Mouse (Mus musculus): ENCODE measurements around the gene Tecta. TPM values are rescaled to one million over a fixed set of nuclear protein-coding genes. Genes with fewer than 3 reads are reported as not detected.

Gene Tecta
- polyA plus RNA-seq, 1 experiment = 0.01 TPM

DNA sequence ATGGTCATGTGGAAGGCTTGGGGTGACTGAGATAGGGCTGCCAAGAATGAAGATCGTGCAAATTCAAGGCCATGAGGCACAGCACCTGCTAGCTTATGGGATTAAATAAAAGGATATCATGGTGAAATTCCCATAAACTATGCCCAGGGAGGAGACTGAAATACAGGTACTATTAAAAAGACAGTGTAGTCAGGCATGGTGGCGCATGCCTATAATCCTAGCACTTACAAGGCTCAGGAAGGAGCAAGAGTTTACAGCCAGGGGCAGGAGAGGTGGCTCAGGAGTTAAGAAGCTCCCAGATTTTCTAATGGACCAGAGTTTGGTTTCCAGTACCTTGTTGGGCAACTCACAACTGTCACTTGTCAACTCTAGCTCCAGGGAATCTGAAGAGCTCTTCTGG, 31.9 kb upstream of the Tecta start:
- Histone ChIP-seq H3K79me2 (ENCODE audit: control insufficient read depth, insufficient read depth) (no peaks in the 10 kb centered on the region), H3K27me3 (ENCODE audit: control insufficient read depth, insufficient read depth, insufficient read length) (no peaks in the 10 kb centered on the region), H3ac (ENCODE audit: control insufficient read depth, insufficient read length, low read depth) (no peak overlapping the region), H3K4me3 (ENCODE audit: insufficient read depth, poor library complexity, severe bottlenecking) (no peak overlapping the region), H3K79me3 (ENCODE audit: low read depth) (no peaks in the 10 kb centered on the region), H3K36me3 (ENCODE audit: control insufficient read depth, insufficient read depth) (peaks cover 12% of the 10 kb centered on the region)
- TF ChIP-seq USF1 (IDR thresholded peaks at IDR 0.05; ENCODE audit: low read depth) = no peak
- no peak for TF ChIP-seq MYOD1 (IDR thresholded peaks at IDR 0.05; ENCODE audit: control insufficient read depth, insufficient read length, low read depth)
- no peak for TF ChIP-seq CEBPB (IDR thresholded peaks at IDR 0.05; ENCODE audit: low read depth)

- Histone ChIP-seq H3K79me3 (ENCODE audit: low read depth) (no peaks in the 10 kb centered on the region), H3K36me3 (ENCODE audit: control insufficient read depth, insufficient read depth) (no peaks in the 10 kb centered on the region)
Observed at GRCm38 (mm10) chr9:42428060-42428924, 28.6 kb upstream of the Tecta start.

DNA sequence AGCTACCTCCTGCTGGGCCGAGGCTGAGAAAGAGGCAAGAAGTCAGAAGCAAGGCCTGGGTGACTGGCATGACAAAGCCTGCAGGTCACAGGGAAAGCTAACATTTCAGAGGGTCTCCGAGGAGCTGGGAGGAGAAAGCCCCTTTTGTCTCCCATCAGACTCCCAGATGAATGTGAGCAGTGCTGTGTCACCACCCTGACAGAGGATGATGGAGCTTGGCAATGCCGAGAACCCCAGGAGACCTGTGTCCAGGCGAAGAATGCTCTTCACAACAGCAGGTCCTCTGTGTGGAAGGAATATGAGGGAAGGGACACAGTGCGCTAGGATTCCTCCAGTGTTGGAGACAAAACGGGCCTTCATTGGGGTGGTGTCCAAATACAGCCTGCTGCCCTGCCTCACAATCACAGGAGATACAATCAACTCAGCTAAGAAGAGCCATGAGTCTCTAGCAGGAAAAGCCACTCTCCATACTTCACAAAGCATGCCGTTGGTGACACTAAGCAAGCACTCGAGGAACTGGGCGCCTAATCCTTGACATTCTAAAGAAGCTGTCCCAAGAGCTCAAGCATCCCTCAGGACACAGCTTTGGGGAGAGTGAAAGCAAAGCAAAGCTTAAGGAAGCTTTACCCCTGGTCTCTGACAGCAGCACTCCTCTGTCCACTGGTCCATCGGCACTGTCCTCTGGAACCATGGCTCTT, 27.1 kb upstream of the Tecta start:
- no peaks in the 10 kb centered on the region for H3K79me3 ChIP-seq (ENCODE audit: low read depth)
- no peaks in the 10 kb centered on the region for H3K36me3 ChIP-seq (ENCODE audit: control insufficient read depth, insufficient read depth)
- H3K79me2 ChIP-seq (ENCODE audit: control insufficient read depth, insufficient read depth) = no peaks in the 10 kb centered on the region
- H3K4me3 ChIP-seq (ENCODE audit: insufficient read depth, poor library complexity, severe bottlenecking) = no peak overlapping the region
- TF ChIP-seq MYOD1 (IDR thresholded peaks at IDR 0.05; ENCODE audit: control insufficient read depth, insufficient read length, low read depth) (no peak), MYOG (IDR thresholded peaks at IDR 0.05; ENCODE audit: control insufficient read depth, extremely low read depth, insufficient read length) (no peak), CTCF (IDR thresholded peaks at IDR 0.05; ENCODE audit: control insufficient read depth, insufficient read depth, insufficient read length) (no peak), MAX (IDR thresholded peaks at IDR 0.05) (no peak), USF1 (IDR thresholded peaks at IDR 0.05; ENCODE audit: low read depth) (no peak), FOSL1 (IDR thresholded peaks at IDR 0.05; ENCODE audit: insufficient read depth, low read length, poor library complexity, severe bottlenecking) (no peak), CEBPB (IDR thresholded peaks at IDR 0.05; ENCODE audit: low read depth) (no peak)
- no peaks in the 10 kb centered on the region for H3K27me3 ChIP-seq (ENCODE audit: control insufficient read depth, insufficient read depth, insufficient read length)
- H3ac ChIP-seq (ENCODE audit: control insufficient read depth, insufficient read length, low read depth) = no peak overlapping the region

More at GRCm38 (mm10) chr9:42428060-42428924, 28.6 kb upstream of the Tecta start:
- Histone ChIP-seq H3K4me3 (ENCODE audit: insufficient read depth, poor library complexity, severe bottlenecking) (no peak overlapping the region), H3ac (ENCODE audit: control insufficient read depth, insufficient read length, low read depth) (no peak overlapping the region), H3K27me3 (ENCODE audit: control insufficient read depth, insufficient read depth, insufficient read length) (no peaks in the 10 kb centered on the region), H3K79me2 (ENCODE audit: control insufficient read depth, insufficient read depth) (no peaks in the 10 kb centered on the region)
- TF ChIP-seq USF1 (IDR thresholded peaks at IDR 0.05; ENCODE audit: low read depth) = no peak
- no peak for TF ChIP-seq FOSL1 (IDR thresholded peaks at IDR 0.05; ENCODE audit: insufficient read depth, low read length, poor library complexity, severe bottlenecking)
- no peak for TF ChIP-seq MYOD1 (IDR thresholded peaks at IDR 0.05; ENCODE audit: control insufficient read depth, insufficient read length, low read depth)
- no peak for TF ChIP-seq MYOG (IDR thresholded peaks at IDR 0.05; ENCODE audit: control insufficient read depth, extremely low read depth, insufficient read length)
- TF ChIP-seq CEBPB (IDR thresholded peaks at IDR 0.05; ENCODE audit: low read depth) = no peak

DNA sequence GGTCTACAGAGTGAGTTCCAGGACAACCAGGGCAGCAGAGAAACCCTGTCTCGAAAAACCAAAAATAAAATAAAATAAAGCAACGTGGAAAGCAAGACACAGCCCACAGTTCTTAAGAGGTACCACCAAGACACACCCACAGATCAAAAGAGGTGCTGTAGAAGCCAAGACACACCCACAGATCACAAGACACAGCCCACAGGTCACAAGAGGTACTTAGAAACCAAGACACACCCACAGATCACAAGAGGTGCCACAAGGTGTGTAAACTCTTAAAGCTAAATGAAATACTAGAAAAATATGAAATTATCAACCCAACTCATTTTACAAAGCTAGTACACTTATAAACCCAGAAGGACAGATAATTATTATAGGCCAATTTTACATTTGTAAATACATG, 23.9 kb upstream of the Tecta start:
- Histone ChIP-seq H3K79me2 (ENCODE audit: control insufficient read depth, insufficient read depth) (no peaks in the 10 kb centered on the region), H3ac (ENCODE audit: control insufficient read depth, insufficient read length, low read depth) (no peak overlapping the region), H3K27me3 (ENCODE audit: control insufficient read depth, insufficient read depth, insufficient read length) (no peaks in the 10 kb centered on the region), H3K79me3 (ENCODE audit: low read depth) (no peaks in the 10 kb centered on the region), H3K4me3 (ENCODE audit: insufficient read depth, poor library complexity, severe bottlenecking) (no peak overlapping the region), H3K36me3 (ENCODE audit: control insufficient read depth, insufficient read depth) (peaks cover 5% of the 10 kb centered on the region)
- TF ChIP-seq MYOD1 (IDR thresholded peaks at IDR 0.05; ENCODE audit: control insufficient read depth, insufficient read length, low read depth) (no peak), FOSL1 (IDR thresholded peaks at IDR 0.05; ENCODE audit: insufficient read depth, low read length, poor library complexity, severe bottlenecking) (no peak), CEBPB (IDR thresholded peaks at IDR 0.05; ENCODE audit: low read depth) (no peak), MAX (IDR thresholded peaks at IDR 0.05) (no peak), USF1 (IDR thresholded peaks at IDR 0.05; ENCODE audit: low read depth) (no peak)

DNA sequence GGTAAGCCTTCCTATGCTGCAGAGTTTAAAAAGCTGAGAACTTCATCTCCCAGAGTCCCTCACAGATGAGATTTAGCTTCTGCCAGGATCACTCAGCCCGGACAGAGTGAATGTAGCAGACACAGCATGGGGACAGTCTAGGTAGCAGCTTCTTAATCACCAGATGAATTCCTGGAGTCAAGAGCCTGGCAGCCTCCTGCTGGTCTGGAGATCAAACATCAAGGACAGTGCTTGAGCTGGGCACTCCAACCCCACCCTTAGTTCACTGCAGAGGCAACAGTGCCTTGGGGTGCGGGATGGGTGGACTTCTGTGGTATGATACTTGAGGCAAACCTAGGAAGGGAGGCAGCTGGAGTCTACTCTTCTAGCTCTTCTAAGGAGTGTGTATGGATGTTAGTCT, 20.0 kb upstream of the Tecta start:
- Histone ChIP-seq H3K27me3 (ENCODE audit: control insufficient read depth, insufficient read depth, insufficient read length) (no peaks in the 10 kb centered on the region), H3K79me2 (ENCODE audit: control insufficient read depth, insufficient read depth) (no peaks in the 10 kb centered on the region), H3ac (ENCODE audit: control insufficient read depth, insufficient read length, low read depth) (no peak overlapping the region), H3K36me3 (ENCODE audit: control insufficient read depth, insufficient read depth) (peaks cover 16% of the 10 kb centered on the region), H3K79me3 (ENCODE audit: low read depth) (no peaks in the 10 kb centered on the region), H3K4me3 (ENCODE audit: insufficient read depth, poor library complexity, severe bottlenecking) (no peak overlapping the region)
- TF ChIP-seq CTCF (IDR thresholded peaks at IDR 0.05; ENCODE audit: control insufficient read depth, insufficient read depth, insufficient read length) (no peak), USF1 (IDR thresholded peaks at IDR 0.05; ENCODE audit: low read depth) (no peak), MYOD1 (IDR thresholded peaks at IDR 0.05; ENCODE audit: control insufficient read depth, insufficient read length, low read depth) (no peak), FOSL1 (IDR thresholded peaks at IDR 0.05; ENCODE audit: insufficient read depth, low read length, poor library complexity, severe bottlenecking) (no peak), MAX (IDR thresholded peaks at IDR 0.05) (no peak), CEBPB (IDR thresholded peaks at IDR 0.05; ENCODE audit: low read depth) (no peak), MYOG (IDR thresholded peaks at IDR 0.05; ENCODE audit: control insufficient read depth, extremely low read depth, insufficient read length) (no peak)
